Mouse (Mus musculus) ES-E14 (cell line): ENCODE data around the gene Nav1. TPM values are rescaled to one million over a fixed set of nuclear protein-coding genes. Genes with fewer than 3 reads are reported as not detected.

ENCODE experiments used
- DNase-seq: peaks from one replicate; pipeline ENCODE4 v3.0.0-alpha.2; 2013; ENCODE audit warnings: low read depth, low spot score
- H3K27ac ChIP-seq: 2 replicates; pipeline ENCODE4 v1.5.1; 2012; ENCODE audit warnings: low read depth, mild to moderate bottlenecking, low read length, moderate library complexity, mixed read lengths; ENCODE audit not compliant: poor library complexity, insufficient read depth, severe bottlenecking
- H3K36me3 ChIP-seq: 2 replicates; pipeline ENCODE4 v1.6.1; 2012; ENCODE audit warnings: mild to moderate bottlenecking, low read length, moderate library complexity, mixed read lengths; ENCODE audit not compliant: control insufficient read depth, poor library complexity, insufficient read depth, severe bottlenecking
- H3K4me1 ChIP-seq, 2 experiments: fragments of 150-350 bp in 1 of 2; sonication (generic) in 1 of 2; 2 replicates each; pipeline ENCODE4 v1.6.1; 2012; ENCODE audit warnings: low read length in 2 of 2, mild to moderate bottlenecking in 1 of 2, mixed read lengths in 1 of 2; ENCODE audit not compliant: control insufficient read depth in 2 of 2, insufficient read depth in 2 of 2, poor library complexity in 1 of 2
- H3K4me3 ChIP-seq, 2 experiments: fragments of 150-350 bp in 1 of 2; sonication (generic) in 1 of 2; 2 replicates each; pipeline ENCODE4 v1.5.1; 2012; ENCODE audit warnings: low read length in 2 of 2, low read depth in 1 of 2, mild to moderate bottlenecking in 1 of 2, mixed read lengths in 1 of 2; ENCODE audit not compliant: insufficient read depth in 1 of 2, poor library complexity in 1 of 2, severe bottlenecking in 1 of 2
- H3K9ac ChIP-seq: 2 replicates; pipeline ENCODE4 v1.6.1; 2012; ENCODE audit warnings: low read depth, mild to moderate bottlenecking, low read length, mixed read lengths; ENCODE audit not compliant: poor library complexity, insufficient read depth, severe bottlenecking
- H3K9me3 ChIP-seq: fragments of 150-350 bp; sonication (generic); 2 replicates; pipeline ENCODE4 v1.6.1; 2012; ENCODE audit warnings: low read depth, mild to moderate bottlenecking, low read length; ENCODE audit not compliant: control insufficient read depth, insufficient read depth
- CHD2 ChIP-seq: IDR thresholded peaks from 2 replicates; pipeline ENCODE4 v1.6.1; 2014; ENCODE audit warnings: mild to moderate bottlenecking, low read depth, low read length, inconsistent platforms
- HCFC1 ChIP-seq: IDR thresholded peaks from 2 replicates; pipeline ENCODE4 v1.6.1; 2012; ENCODE audit warnings: low read length, inconsistent platforms, borderline replicate concordance; ENCODE audit not compliant: insufficient read depth
- MAFK ChIP-seq: IDR thresholded peaks from 2 replicates; pipeline ENCODE4 v1.6.1; 2014; ENCODE audit warnings: mild to moderate bottlenecking, low read depth, low read length, inconsistent platforms; ENCODE audit not compliant: insufficient read depth
- ZC3H11A ChIP-seq: IDR thresholded peaks from 2 replicates; pipeline ENCODE4 v1.6.1; 2012; ENCODE audit warnings: low read depth, mild to moderate bottlenecking, inconsistent platforms, low read length, borderline replicate concordance
- ZNF384 ChIP-seq: IDR thresholded peaks from 2 replicates; pipeline ENCODE4 v1.6.1; 2012; ENCODE audit warnings: low read depth, low read length, inconsistent platforms
- in situ Hi-C, 2 experiments: fragments of 600-800 bp; cut with MboI; formaldehyde crosslinking; loops; one replicate each; pipeline ENCODE4 v1.15.1; 2025; ENCODE audit warnings: low sequenced_read_pairs in 2 of 2, inconsistent platforms in 1 of 2; ENCODE audit not compliant: unreplicated experiment in 2 of 2
- total RNA-seq: library from RNA; depleted of rRNA; stranded (reverse); fragments of 300-350 nt; gene quantifications from 2 replicates; pipeline ENCODE4 v1.2.3, GENCODE M21; 2012

Gene Nav1
- total RNA-seq, 1 experiment, result 11.4 TPM

DNA sequence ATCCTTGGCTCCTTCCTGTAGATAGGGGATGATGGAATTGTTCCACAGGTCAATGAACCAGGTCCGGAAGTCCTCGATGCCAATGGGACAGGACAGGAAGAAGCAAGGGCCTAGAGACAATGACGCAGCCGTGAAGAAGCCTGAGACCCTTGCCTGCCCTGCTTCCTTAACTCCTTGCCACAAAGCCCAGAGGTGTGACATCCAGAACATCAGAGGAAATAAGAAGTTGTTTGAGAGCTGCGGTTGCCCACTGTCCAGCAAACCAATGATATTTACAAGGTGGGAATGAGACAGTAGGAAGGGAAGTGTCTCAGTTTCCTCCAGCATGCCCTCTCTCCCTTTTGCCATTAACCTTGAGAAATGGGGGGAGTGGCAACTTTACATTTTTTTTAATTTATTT is 158.2 kb downstream of the Nav1 start:
- no peak for DNase-seq
- no peak overlapping the region for H3K27ac ChIP-seq

GRCm38 (mm10) chr1:135443506-135443905 is 163.6 kb downstream of the Nav1 start:
- H3K27ac ChIP-seq, result no peak overlapping the region
- no peak overlapping the region for H3K4me3 ChIP-seq
- no peak overlapping the region for H3K9ac ChIP-seq
- TF ChIP-seq MAFK (no peak), CHD2 (no peak)
- in situ Hi-C loops, result no loop called here
- H3K36me3 ChIP-seq, result peaks cover 9% of the 10 kb centered on the region; the same call in 1 of the 2 replicates
- DNase-seq, result no peak
- no peaks in the 10 kb centered on the region for H3K4me1 ChIP-seq
- H3K9me3 ChIP-seq, result no peaks in the 10 kb centered on the region

More for the DNA sequence above, 158.2 kb downstream of the Nav1 start:
- H3K9me3 ChIP-seq, result no peaks in the 10 kb centered on the region
- H3K4me3 ChIP-seq, result no peak overlapping the region
- H3K4me1 ChIP-seq, result peaks cover 0 to 2% of the 10 kb centered on the region in 2 experiments; a peak in 1 of 4 replicates
- in situ Hi-C loops, result no loop called here
- TF ChIP-seq ZNF384 (no peak), ZC3H11A (no peak), CHD2 (no peak), MAFK (no peak), HCFC1 (no peak)
- no peak overlapping the region for H3K9ac ChIP-seq
- peaks cover 33% of the 10 kb centered on the region for H3K36me3 ChIP-seq

DNA sequence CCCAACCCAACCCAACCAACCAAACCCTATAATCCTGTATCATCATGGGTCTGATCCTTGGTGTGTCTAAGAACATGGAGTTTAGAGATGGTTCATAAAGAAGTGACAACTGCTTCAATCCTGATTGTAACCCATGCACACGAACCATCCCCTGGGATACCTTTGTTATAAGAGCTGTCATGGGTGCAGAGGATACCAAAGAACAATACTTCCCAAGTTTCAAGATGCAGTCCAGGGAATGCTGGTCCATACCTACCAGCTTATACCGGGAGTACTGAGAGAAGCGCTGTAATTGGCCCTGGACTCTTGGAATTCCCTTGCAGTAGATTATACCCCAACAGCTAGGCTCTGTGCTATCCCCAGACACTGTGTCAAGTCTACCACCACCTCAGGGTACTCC is 165.2 kb downstream of the Nav1 start:
- no peak overlapping the region for H3K9ac ChIP-seq
- TF ChIP-seq ZNF384 (no peak), HCFC1 (no peak), ZC3H11A (no peak), CHD2 (no peak), MAFK (no peak)
- no peaks in the 10 kb centered on the region for H3K9me3 ChIP-seq
- peaks cover 9% of the 10 kb centered on the region; the same call in 1 of the 2 replicates for H3K36me3 ChIP-seq
- H3K4me3 ChIP-seq, result no peak overlapping the region
- DNase-seq, result no peak
- in situ Hi-C loops, result no loop called here
- no peaks in the 10 kb centered on the region for H3K4me1 ChIP-seq
- H3K27ac ChIP-seq, result no peak overlapping the region

GRCm38 (mm10) chr1:135440986-135441385 is 166.1 kb downstream of the Nav1 start:
- Histone ChIP-seq H3K9me3 (no peaks in the 10 kb centered on the region), H3K36me3 (peaks cover 9% of the 10 kb centered on the region; the same call in 1 of the 2 replicates), H3K9ac (no peak overlapping the region), H3K4me3 (no peak overlapping the region), H3K4me1 (no peaks in the 10 kb centered on the region), H3K27ac (no peak overlapping the region)
- in situ Hi-C loops, result no loop called here
- TF ChIP-seq HCFC1, result no peak
- no peak for TF ChIP-seq ZC3H11A
- TF ChIP-seq MAFK, result no peak
- TF ChIP-seq CHD2, result no peak
- TF ChIP-seq ZNF384, result no peak
- DNase-seq, result no peak

GRCm38 (mm10) chr1:135438801-135439200 is 168.3 kb downstream of the Nav1 start:
- no peaks in the 10 kb centered on the region for H3K4me1 ChIP-seq
- H3K9ac ChIP-seq, result no peak overlapping the region
- H3K9me3 ChIP-seq, result no peaks in the 10 kb centered on the region
- DNase-seq, result no peak
- peaks cover 9% of the 10 kb centered on the region; the same call in 1 of the 2 replicates for H3K36me3 ChIP-seq
- TF ChIP-seq MAFK, result no peak
- TF ChIP-seq ZNF384, result no peak
- TF ChIP-seq ZC3H11A, result no peak
- no peak for TF ChIP-seq HCFC1
- TF ChIP-seq CHD2, result no peak
- no peak overlapping the region for H3K4me3 ChIP-seq
- in situ Hi-C loops, result no loop called here
- no peak overlapping the region for H3K27ac ChIP-seq
